Mouse (Mus musculus): ENCODE measurements around the gene Klk9. TPM values are rescaled to one million over a fixed set of nuclear protein-coding genes. Genes with fewer than 3 reads are reported as not detected.

Klk9 gene
- polyA plus RNA-seq, 1 experiment from 2014 or later = not detected

DNA sequence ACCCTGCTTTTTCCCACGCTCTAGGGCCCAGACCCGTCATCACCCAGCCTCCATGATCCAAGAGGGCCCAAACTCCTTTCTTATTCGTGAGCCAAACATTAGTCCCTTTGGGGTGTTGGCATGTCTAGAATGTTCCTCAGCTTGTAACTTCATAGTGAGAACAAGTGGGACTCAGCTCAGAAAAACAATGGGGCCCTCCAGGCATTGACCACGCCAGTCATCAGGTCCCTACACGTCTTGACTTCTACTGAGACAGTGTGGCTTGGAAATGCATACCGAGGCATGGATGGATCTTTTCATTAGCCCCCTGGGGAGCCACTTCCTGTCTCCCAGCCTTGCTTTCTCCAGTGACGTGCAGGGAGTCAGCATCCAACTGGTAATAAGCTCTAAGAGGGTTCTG, 8.2 kb downstream of the Klk9 start:
- ATAC-seq (ENCODE audit: low FRiP score, low TSS enrichment) = no peak
- WGBS = 81% methylated on average over 7 of the region's 7 CpGs
- Histone ChIP-seq H3K9ac (replicated peaks; ENCODE audit: low read length) (no peak overlapping the region), H3K36me3 (ENCODE audit: control insufficient read depth, insufficient read depth, low read length) (no peaks in the 10 kb centered on the region), H3K4me1 (ENCODE audit: control insufficient read depth, insufficient read depth, low read length) (0 out of 2 replicates have a peak, but pooled peaks cover 5% of the 10 kb centered on the region), H3K4me3 (replicated peaks; ENCODE audit: low read depth, low read length) (no peak overlapping the region), H3K9me3 (ENCODE audit: control insufficient read depth, low read length) (no peaks in the 10 kb centered on the region), H3K27me3 (ENCODE audit: control insufficient read depth, insufficient read depth, low read length) (peaks cover 28% of the 10 kb centered on the region), H3K27ac (replicated peaks; ENCODE audit: low read depth, low read length) (no peak overlapping the region), H3K4me2 (ENCODE audit: low read length) (no peak overlapping the region)
- DNase-seq = no peak

DNA sequence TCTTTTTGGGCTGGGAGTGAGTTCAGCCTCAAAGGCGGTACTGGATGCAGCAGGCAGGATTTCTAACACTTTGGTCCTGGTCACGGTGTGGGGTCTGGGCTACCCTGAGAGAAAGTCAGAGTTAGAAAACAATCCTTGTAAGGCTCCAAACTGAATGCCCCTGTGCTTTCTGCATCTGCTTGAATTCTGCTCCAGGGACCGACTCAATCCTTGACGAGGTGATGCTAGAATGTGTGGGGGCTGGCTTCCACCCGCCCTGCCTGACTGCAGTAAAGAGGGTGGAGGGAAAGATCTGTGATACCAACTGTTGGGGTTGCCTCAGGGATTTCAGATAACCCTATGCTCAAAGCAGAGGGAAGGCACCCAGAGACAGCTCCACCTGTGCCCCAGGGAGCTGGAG, 19.3 kb downstream of the Klk9 start, which contains the start of gene Klk7:
Gene Klk7 (plus strand): TSS at position 301 of the 400 bp plus-strand sequence.
- no peak within 1 kb of the TSS for H3K4me2 ChIP-seq (ENCODE audit: low read length)
- no peak for DNase-seq
- H3K36me3 ChIP-seq (ENCODE audit: control insufficient read depth, insufficient read depth, low read length) = no peaks in the 10 kb centered on the region
- WGBS = 53% methylated on average over 5 of the region's 5 CpGs
- no peak within 1 kb of the TSS for H3K4me3 ChIP-seq (replicated peaks; ENCODE audit: low read depth, low read length)
- ATAC-seq (ENCODE audit: low FRiP score, low TSS enrichment) = no peak
- H3K9ac ChIP-seq (replicated peaks; ENCODE audit: low read length) = no peak within 1 kb of the TSS
- no peaks in the 10 kb centered on the region for H3K9me3 ChIP-seq (ENCODE audit: control insufficient read depth, low read length)
- no peaks in the 10 kb centered on the region for H3K27me3 ChIP-seq (ENCODE audit: control insufficient read depth, insufficient read depth, low read length)
- no peak within 1 kb of the TSS for H3K27ac ChIP-seq (replicated peaks; ENCODE audit: low read depth, low read length)
- H3K4me1 ChIP-seq (ENCODE audit: control insufficient read depth, insufficient read depth, low read length) = no peaks in the 10 kb centered on the region

DNA sequence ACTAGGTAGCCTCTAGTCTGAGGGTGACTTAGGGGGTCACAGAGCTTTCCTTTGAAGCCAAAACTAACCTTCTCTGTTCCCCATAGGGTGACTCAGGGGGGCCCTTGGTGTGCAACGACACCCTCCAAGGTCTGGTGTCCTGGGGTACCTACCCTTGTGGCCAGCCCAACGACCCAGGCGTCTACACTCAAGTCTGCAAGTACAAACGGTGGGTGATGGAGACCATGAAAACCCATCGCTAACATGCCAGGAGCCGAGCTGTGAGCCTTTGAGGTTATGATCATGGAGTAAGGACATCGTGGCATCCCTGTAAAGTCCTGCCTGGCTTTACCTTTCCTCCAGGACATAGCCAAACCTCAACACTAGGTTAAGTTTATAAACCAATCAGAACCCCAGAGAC, 23.5 kb downstream of the Klk9 start:
- H3K36me3 ChIP-seq (ENCODE audit: control insufficient read depth, insufficient read depth, low read length) = no peaks in the 10 kb centered on the region
- whole genome bisulfite sequencing = 85% methylated on average over 7 of the region's 7 CpGs

DNA sequence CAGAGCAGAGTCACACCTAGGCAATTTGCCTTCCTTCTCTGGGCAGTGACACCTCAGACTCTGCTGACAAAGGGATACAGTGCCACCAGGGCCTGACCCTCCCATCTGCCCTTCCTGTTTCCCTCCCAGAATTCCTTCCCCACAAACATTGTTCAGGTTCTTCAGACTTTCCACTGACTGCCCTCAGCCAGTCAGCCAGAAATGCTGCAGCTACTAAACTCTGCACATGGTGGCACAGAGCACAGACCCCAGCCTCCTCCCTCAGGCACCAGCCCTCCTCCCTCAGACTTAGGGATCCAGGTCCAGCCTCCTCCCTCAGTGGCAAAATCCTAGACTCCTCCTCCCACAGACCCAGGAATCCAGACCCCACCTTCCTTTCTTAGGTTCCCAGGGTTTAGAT, 25.1 kb downstream of the Klk9 start:
- Histone ChIP-seq H3K4me2 (ENCODE audit: low read length) (no peak overlapping the region), H3K27ac (replicated peaks; ENCODE audit: low read depth, low read length) (no peak overlapping the region), H3K9me3 (ENCODE audit: control insufficient read depth, low read length) (no peaks in the 10 kb centered on the region), H3K4me1 (ENCODE audit: control insufficient read depth, insufficient read depth, low read length) (no peaks in the 10 kb centered on the region), H3K9ac (replicated peaks; ENCODE audit: low read length) (no peak overlapping the region), H3K27me3 (ENCODE audit: control insufficient read depth, insufficient read depth, low read length) (no peaks in the 10 kb centered on the region), H3K36me3 (ENCODE audit: control insufficient read depth, insufficient read depth, low read length) (no peaks in the 10 kb centered on the region), H3K4me3 (replicated peaks; ENCODE audit: low read depth, low read length) (no peak overlapping the region)
- ATAC-seq (ENCODE audit: low FRiP score, low TSS enrichment) (no peak), DNase-seq (no peak)

More for the DNA sequence above, 23.5 kb downstream of the Klk9 start:
- Histone ChIP-seq H3K27ac (replicated peaks; ENCODE audit: low read depth, low read length) (no peak overlapping the region), H3K9me3 (ENCODE audit: control insufficient read depth, low read length) (no peaks in the 10 kb centered on the region), H3K4me3 (replicated peaks; ENCODE audit: low read depth, low read length) (no peak overlapping the region), H3K4me1 (ENCODE audit: control insufficient read depth, insufficient read depth, low read length) (no peaks in the 10 kb centered on the region), H3K27me3 (ENCODE audit: control insufficient read depth, insufficient read depth, low read length) (no peaks in the 10 kb centered on the region), H3K9ac (replicated peaks; ENCODE audit: low read length) (no peak overlapping the region), H3K4me2 (ENCODE audit: low read length) (no peak overlapping the region)
- DNase-seq (no peak), ATAC-seq (ENCODE audit: low FRiP score, low TSS enrichment) (no peak)

DNA sequence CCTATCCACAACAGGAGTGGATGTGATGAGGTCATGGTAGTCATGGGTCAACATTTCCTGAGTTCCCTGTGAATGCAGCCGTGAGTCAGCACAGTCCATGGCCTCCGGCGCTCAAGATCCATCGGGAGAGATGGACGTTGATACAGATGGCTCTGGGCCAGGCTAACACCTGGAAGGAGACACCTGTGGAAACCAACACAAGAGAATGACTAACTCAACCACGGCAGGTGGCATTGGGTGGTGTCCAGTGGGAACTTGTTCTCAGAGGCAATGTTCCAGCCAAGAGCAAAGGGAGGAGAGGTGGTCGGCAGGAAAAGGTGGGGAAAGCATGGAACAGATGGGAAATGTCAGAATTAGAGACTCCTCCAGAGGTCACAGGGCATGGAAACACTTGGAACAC, 29.9 kb downstream of the Klk9 start:
- no peak for ATAC-seq (ENCODE audit: low FRiP score, low TSS enrichment)
- WGBS = 93% methylated on average over 7 of the region's 7 CpGs
- DNase-seq = no peak

DNA sequence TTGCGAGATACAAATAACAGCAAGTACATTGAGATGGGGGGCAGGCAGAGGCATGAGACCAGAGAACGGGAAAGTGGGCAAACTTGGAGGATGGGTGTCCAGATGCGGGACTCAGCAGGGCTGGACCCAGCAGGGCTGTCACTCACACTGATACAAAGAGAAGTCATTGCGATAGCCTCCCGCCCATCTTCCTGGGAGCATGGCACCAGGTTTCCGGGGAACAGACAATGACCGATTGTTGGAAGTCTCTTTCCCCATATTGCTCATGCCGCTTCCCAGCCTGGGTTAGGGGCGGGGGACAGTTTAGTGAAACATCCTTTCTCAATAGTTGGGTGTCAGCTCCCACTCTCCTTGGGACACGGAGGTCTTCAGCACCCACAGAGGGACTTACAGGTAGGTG, 32.5 kb downstream of the Klk9 start, which contains the start of gene Klk6:
Gene Klk6 (plus strand): TSS at position 301 of the 400 bp plus-strand sequence.
- Histone ChIP-seq H3K36me3 (ENCODE audit: control insufficient read depth, insufficient read depth, low read length) (no peaks in the 10 kb centered on the region), H3K9me3 (ENCODE audit: control insufficient read depth, low read length) (no peaks in the 10 kb centered on the region), H3K27ac (replicated peaks; ENCODE audit: low read depth, low read length) (no peak within 1 kb of the TSS), H3K27me3 (ENCODE audit: control insufficient read depth, insufficient read depth, low read length) (no peaks in the 10 kb centered on the region), H3K4me3 (replicated peaks; ENCODE audit: low read depth, low read length) (no peak within 1 kb of the TSS), H3K9ac (replicated peaks; ENCODE audit: low read length) (no peak within 1 kb of the TSS), H3K4me2 (ENCODE audit: low read length) (no peak within 1 kb of the TSS), H3K4me1 (ENCODE audit: control insufficient read depth, insufficient read depth, low read length) (no peaks in the 10 kb centered on the region)
- DNase-seq = no peak
- ATAC-seq (ENCODE audit: low FRiP score, low TSS enrichment) = no peak
- 79% methylated on average over 10 of the region's 10 CpGs for WGBS

More for the DNA sequence above, 29.9 kb downstream of the Klk9 start:
- H3K9me3 ChIP-seq (ENCODE audit: control insufficient read depth, low read length) = no peaks in the 10 kb centered on the region
- H3K9ac ChIP-seq (replicated peaks; ENCODE audit: low read length) = no peak overlapping the region
- no peak overlapping the region for H3K4me3 ChIP-seq (replicated peaks; ENCODE audit: low read depth, low read length)
- no peak overlapping the region for H3K27ac ChIP-seq (replicated peaks; ENCODE audit: low read depth, low read length)
- H3K36me3 ChIP-seq (ENCODE audit: control insufficient read depth, insufficient read depth, low read length) = no peaks in the 10 kb centered on the region
- no peak overlapping the region for H3K4me2 ChIP-seq (ENCODE audit: low read length)
- no peaks in the 10 kb centered on the region for H3K4me1 ChIP-seq (ENCODE audit: control insufficient read depth, insufficient read depth, low read length)
- H3K27me3 ChIP-seq (ENCODE audit: control insufficient read depth, insufficient read depth, low read length) = no peaks in the 10 kb centered on the region

DNA sequence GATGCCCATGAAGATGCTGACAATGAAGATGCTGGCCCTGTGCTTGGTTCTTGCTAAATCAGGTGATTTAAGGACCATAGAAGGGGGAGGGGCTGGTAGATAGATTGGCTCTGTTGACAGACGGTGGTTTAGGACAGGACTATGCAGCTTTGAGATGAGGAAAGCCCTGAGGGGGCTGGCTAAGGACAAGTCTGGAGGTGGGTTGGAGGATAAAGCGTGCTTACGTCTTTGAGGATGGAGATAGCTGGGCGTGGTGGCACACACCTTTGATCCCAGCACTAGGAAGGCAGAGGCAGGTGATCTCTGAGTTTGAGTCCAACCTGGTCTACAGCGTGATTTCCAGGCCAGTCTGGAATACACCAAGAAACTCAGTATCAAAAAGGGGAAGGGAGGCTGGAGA, 34.4 kb downstream of the Klk9 start:
- Histone ChIP-seq H3K27me3 (ENCODE audit: control insufficient read depth, insufficient read depth, low read length) (no peaks in the 10 kb centered on the region), H3K36me3 (ENCODE audit: control insufficient read depth, insufficient read depth, low read length) (no peaks in the 10 kb centered on the region), H3K9me3 (ENCODE audit: control insufficient read depth, low read length) (no peaks in the 10 kb centered on the region), H3K27ac (replicated peaks; ENCODE audit: low read depth, low read length) (no peak overlapping the region), H3K4me1 (ENCODE audit: control insufficient read depth, insufficient read depth, low read length) (no peaks in the 10 kb centered on the region), H3K4me3 (replicated peaks; ENCODE audit: low read depth, low read length) (no peak overlapping the region), H3K9ac (replicated peaks; ENCODE audit: low read length) (no peak overlapping the region), H3K4me2 (ENCODE audit: low read length) (no peak overlapping the region)
- DNase-seq (no peak), ATAC-seq (ENCODE audit: low FRiP score, low TSS enrichment) (no peak)
- WGBS = 92% methylated on average over 5 of the region's 5 CpGs

DNA sequence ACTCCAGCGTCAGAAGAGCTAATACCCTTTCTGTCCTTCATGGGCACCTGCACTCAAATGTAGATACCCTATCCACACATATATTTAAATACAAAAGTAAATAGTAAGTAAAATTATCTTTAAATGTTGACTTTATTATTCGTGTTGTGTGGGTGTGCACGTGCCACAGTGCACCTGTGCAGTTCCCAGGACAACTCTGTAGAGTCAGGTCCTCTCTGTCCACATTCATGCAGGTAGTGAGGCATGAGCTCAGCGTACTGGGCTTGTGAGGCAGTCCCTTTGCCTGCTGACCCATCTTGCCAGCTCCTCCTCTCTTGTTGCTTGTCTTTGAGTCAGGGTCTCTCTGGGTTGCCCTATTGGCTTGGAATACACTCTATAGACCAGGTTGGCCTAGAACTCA, 36.0 kb downstream of the Klk9 start:
- Histone ChIP-seq H3K4me2 (ENCODE audit: low read length) (no peak overlapping the region), H3K4me1 (ENCODE audit: control insufficient read depth, insufficient read depth, low read length) (no peaks in the 10 kb centered on the region), H3K9ac (replicated peaks; ENCODE audit: low read length) (no peak overlapping the region), H3K36me3 (ENCODE audit: control insufficient read depth, insufficient read depth, low read length) (no peaks in the 10 kb centered on the region), H3K9me3 (ENCODE audit: control insufficient read depth, low read length) (no peaks in the 10 kb centered on the region), H3K27me3 (ENCODE audit: control insufficient read depth, insufficient read depth, low read length) (no peaks in the 10 kb centered on the region), H3K27ac (replicated peaks; ENCODE audit: low read depth, low read length) (no peak overlapping the region), H3K4me3 (replicated peaks; ENCODE audit: low read depth, low read length) (no peak overlapping the region)
- DNase-seq (no peak), ATAC-seq (ENCODE audit: low FRiP score, low TSS enrichment) (no peak)
- 87% methylated on average over 4 of the region's 4 CpGs for WGBS

DNA sequence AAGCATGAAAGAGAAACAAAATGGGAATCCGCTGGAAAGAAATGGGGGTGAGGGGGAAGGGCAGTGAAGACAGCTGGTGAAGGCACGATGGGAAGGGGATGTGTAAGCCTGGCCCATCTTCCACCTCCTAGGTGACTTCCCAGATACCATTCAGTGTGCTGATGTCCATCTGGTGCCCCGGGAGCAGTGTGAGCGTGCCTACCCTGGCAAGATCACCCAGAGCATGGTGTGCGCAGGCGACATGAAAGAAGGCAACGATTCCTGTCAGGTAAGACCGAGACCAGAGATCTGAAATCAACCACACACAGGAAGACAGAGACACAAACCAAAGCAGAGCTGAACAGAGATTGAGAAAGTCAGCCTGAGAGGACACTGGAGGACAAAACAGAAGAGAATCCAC, 37.3 kb downstream of the Klk9 start:
- Histone ChIP-seq H3K9ac (replicated peaks; ENCODE audit: low read length) (no peak overlapping the region), H3K4me1 (ENCODE audit: control insufficient read depth, insufficient read depth, low read length) (no peaks in the 10 kb centered on the region), H3K27ac (replicated peaks; ENCODE audit: low read depth, low read length) (no peak overlapping the region), H3K27me3 (ENCODE audit: control insufficient read depth, insufficient read depth, low read length) (no peaks in the 10 kb centered on the region), H3K4me3 (replicated peaks; ENCODE audit: low read depth, low read length) (no peak overlapping the region), H3K4me2 (ENCODE audit: low read length) (no peak overlapping the region), H3K36me3 (ENCODE audit: control insufficient read depth, insufficient read depth, low read length) (no peaks in the 10 kb centered on the region), H3K9me3 (ENCODE audit: control insufficient read depth, low read length) (no peaks in the 10 kb centered on the region)
- ATAC-seq (ENCODE audit: low FRiP score, low TSS enrichment) (no peak), DNase-seq (no peak)
- 93% methylated on average over 8 of the region's 8 CpGs for WGBS
